Mouse (Mus musculus) C2C12 (cell line): Measurements from ENCODE around the gene Usp16. TPM values are rescaled to one million over a fixed set of nuclear protein-coding genes. Genes with fewer than 3 reads are reported as not detected.

Experiments
- H3K27me3 ChIP-seq: one replicate; pipeline ENCODE4 v1.6.1; 2011; ENCODE audit not compliant: control insufficient read depth, insufficient read depth, insufficient read length
- H3K36me3 ChIP-seq: one replicate; pipeline ENCODE4 v1.6.1; 2011; ENCODE audit not compliant: control insufficient read depth, insufficient read depth
- H3K4me3 ChIP-seq: one replicate; pipeline ENCODE4 v1.5.1; 2011; ENCODE audit warnings: mild to moderate bottlenecking, control low read depth; ENCODE audit not compliant: poor library complexity, insufficient read depth, severe bottlenecking
- H3K79me2 ChIP-seq: one replicate; pipeline ENCODE4 v1.6.1; 2011; ENCODE audit not compliant: control insufficient read depth, insufficient read depth
- H3K79me3 ChIP-seq: one replicate; pipeline ENCODE4 v1.6.1; 2011; ENCODE audit warnings: low read depth, control low read depth
- H3ac ChIP-seq: one replicate; pipeline ENCODE3; 2011; ENCODE audit warnings: low read depth; ENCODE audit not compliant: control insufficient read depth, insufficient read length
- CEBPB ChIP-seq: IDR thresholded peaks from one replicate; pipeline ENCODE4 v1.6.1; 2011; ENCODE audit warnings: low read depth, mild to moderate bottlenecking, control low read depth, moderate library complexity
- CTCF ChIP-seq: IDR thresholded peaks from one replicate; pipeline ENCODE4 v1.5.1; 2011; ENCODE audit not compliant: control insufficient read depth, insufficient read depth, insufficient read length
- FOSL1 ChIP-seq: IDR thresholded peaks from one replicate; pipeline ENCODE4 v1.8.0; 2011; ENCODE audit warnings: mild to moderate bottlenecking, low read length; ENCODE audit not compliant: poor library complexity, insufficient read depth, severe bottlenecking
- MAX ChIP-seq: IDR thresholded peaks from one replicate; pipeline ENCODE4 v1.6.1; 2011; ENCODE audit warnings: mild to moderate bottlenecking, control low read depth
- MYOD1 ChIP-seq: IDR thresholded peaks from one replicate; pipeline ENCODE4 v1.6.1; 2011; ENCODE audit warnings: low read depth; ENCODE audit not compliant: control insufficient read depth, insufficient read length
- MYOG ChIP-seq: IDR thresholded peaks from one replicate; pipeline ENCODE4 v1.6.1; 2011; ENCODE audit not compliant: control insufficient read depth, insufficient read length; ENCODE audit errors: extremely low read depth
- USF1 ChIP-seq: IDR thresholded peaks from one replicate; pipeline ENCODE4 v1.6.1; 2011; ENCODE audit warnings: low read depth, mild to moderate bottlenecking, control low read depth, moderate library complexity
- long read RNA-seq, 2 experiments: library from polyadenylated mRNA; unstranded; transcript quantifications; one replicate each; pipeline ENCODE4 v2.0.0; 2019 to 2020
- polyA plus RNA-seq: library from polyadenylated mRNA; unstranded; fragments of >200 nt; fragmentation: generic; extraction: Trizol; gene quantifications from one replicate; pipeline ENCODE4 v1.2.1, GENCODE M21; 2012; ENCODE audit warnings: missing spikeins

Usp16 gene
- polyA plus RNA-seq: 18.4 TPM
- long read RNA-seq, experiment 1, transcript Usp16-201 (18 exons, 3,205 nt): major isoform, 10 of 57 reads
- long read RNA-seq, experiment 1, partial matches to known transcripts: 41 of 57 reads
- long read RNA-seq, experiment 1, other reads (novel, unspliced or antisense): 3 of 57 reads
- long read RNA-seq, experiment 2, partial matches to known transcripts: 14 of 27 reads
- long read RNA-seq, experiment 2, other reads (novel, unspliced or antisense): 4 of 27 reads

GRCm38 (mm10) chr16:87454419-87455179 lies at the start of gene Usp16:
Gene Usp16 (plus strand): TSS chr16:87454703.
- Histone ChIP-seq H3K79me3 (peaks cover 39% of the 10 kb centered on the region), H3K4me3 (peak within 1 kb of the TSS; percentile 83), H3ac (peak within 1 kb of the TSS; percentile 97), H3K27me3 (no peaks in the 10 kb centered on the region), H3K79me2 (peaks cover 47% of the 10 kb centered on the region), H3K36me3 (peaks cover 11% of the 10 kb centered on the region)
- TF ChIP-seq CTCF (no peak), MYOD1 (no peak), MAX (peak; percentile 99), CEBPB (no peak), MYOG (no peak), USF1 (peak; percentile 77), FOSL1 (no peak)

- no peaks in the 10 kb centered on the region for H3K79me2 ChIP-seq
- H3K79me3 ChIP-seq: no peaks in the 10 kb centered on the region
- H3K4me3 ChIP-seq: no peak overlapping the region
- peaks cover 84% of the 10 kb centered on the region for H3K36me3 ChIP-seq
- H3K27me3 ChIP-seq: no peaks in the 10 kb centered on the region
- H3ac ChIP-seq: no peak overlapping the region
- TF ChIP-seq MYOD1: no peak
- TF ChIP-seq CTCF: no peak
- TF ChIP-seq FOSL1: no peak
- no peak for TF ChIP-seq MAX
- no peak for TF ChIP-seq CEBPB
- TF ChIP-seq MYOG: no peak
- TF ChIP-seq USF1: no peak
These were observed 49.5 kb upstream of the Usp16 start for GRCm38 (mm10) chr16:87405001-87405400.

GRCm38 (mm10) chr16:87420662-87421061 lies 33.8 kb upstream of the Usp16 start:
- Histone ChIP-seq H3K36me3 (peaks cover 82% of the 10 kb centered on the region), H3K79me2 (no peaks in the 10 kb centered on the region), H3ac (no peak overlapping the region), H3K4me3 (no peak overlapping the region), H3K27me3 (no peaks in the 10 kb centered on the region), H3K79me3 (no peaks in the 10 kb centered on the region)
- TF ChIP-seq FOSL1 (no peak), USF1 (no peak), MAX (no peak), MYOG (no peak), CTCF (no peak), CEBPB (no peak), MYOD1 (no peak)

GRCm38 (mm10) chr16:87427516-87427915 lies 27.0 kb upstream of the Usp16 start:
- Histone ChIP-seq H3K4me3 (no peak overlapping the region), H3K79me2 (peaks cover 46% of the 10 kb centered on the region), H3K79me3 (peaks cover 41% of the 10 kb centered on the region), H3K27me3 (no peaks in the 10 kb centered on the region), H3ac (no peak overlapping the region), H3K36me3 (peaks cover 34% of the 10 kb centered on the region)
- TF ChIP-seq CTCF (no peak), CEBPB (no peak), USF1 (no peak), FOSL1 (no peak), MAX (no peak), MYOD1 (no peak), MYOG (no peak)

GRCm38 (mm10) chr16:87432033-87432814 lies 22.3 kb upstream of the Usp16 start, which contains the start of gene Ltn1:
Gene Ltn1 (minus strand): TSS chr16:87432612.
- peak within 1 kb of the TSS; percentile 56 for H3ac ChIP-seq
- H3K79me3 ChIP-seq: peaks cover 41% of the 10 kb centered on the region
- TF ChIP-seq MYOG (no peak), MAX (no peak), MYOD1 (no peak), CTCF (no peak), CEBPB (no peak), USF1 (no peak), FOSL1 (no peak)
- no peaks in the 10 kb centered on the region for H3K27me3 ChIP-seq
- peaks cover 4% of the 10 kb centered on the region for H3K36me3 ChIP-seq
- peaks cover 46% of the 10 kb centered on the region for H3K79me2 ChIP-seq
- H3K4me3 ChIP-seq: peak within 1 kb of the TSS; percentile 98
